In genomic region chr2:120630655-120631054, GRCm38 (mm10) we compare ENCODE assay signal across 14 mouse cellular contexts. TPM values are rescaled to one million over a fixed set of nuclear protein-coding genes. Genes with fewer than 3 reads are reported as not detected.
DNase-seq lines count a peak whose midpoint lies in the region; ATAC-seq and TF ChIP-seq lines count a peak whose summit lies in the region.
"Had no signal": no experiment of that assay in that cellular context is flagged by ENCODE, and none has a peak within 500 bp of the region (broad histone marks: within the 10 kb centered on the region; RNA-seq: fewer than 3 reads in every experiment).

No protein-coding gene starts in this region.

- TF ChIP-seq EP300 in heart, postnatal 0 days (IDR thresholded peaks at IDR 0.05; ENCODE audit: low read depth) = no peak

- H3K27me3 ChIP-seq in heart, postnatal 0 days (ENCODE audit: control insufficient read depth, insufficient read depth, low read length) = no peaks in the 10 kb centered on the region
- H3K27me3 ChIP-seq in heart, embryonic 10.5 days (ENCODE audit: insufficient read depth, poor library complexity, severe bottlenecking) = no peaks in the 10 kb centered on the region
- no peaks in the 10 kb centered on the region for H3K27me3 ChIP-seq in lung, embryonic 14.5 days (ENCODE audit: insufficient read depth, low read length)
- H3K27me3 ChIP-seq in stomach, embryonic 15.5 days (replicated peaks) = no peaks in the 10 kb centered on the region
- H3K27me3 ChIP-seq: CH12.LX, Patski had no signal

- H3K4me2 ChIP-seq in heart, postnatal 0 days (ENCODE audit: low read depth, low read length) = peak overlapping the region; percentile 74
- H3K4me2 ChIP-seq in lung, embryonic 14.5 days = peak overlapping the region; percentile 69
- peak overlapping the region; percentile 78; the same call in 1 of the 2 replicates for H3K4me2 ChIP-seq in stomach, embryonic 15.5 days

- H3K36me3 ChIP-seq in heart, postnatal 0 days (replicated peaks; ENCODE audit: control insufficient read depth, insufficient read depth, low read length) = peaks cover 22% of the 10 kb centered on the region; the same call in 1 of the 2 replicates
- H3K36me3 ChIP-seq in heart, embryonic 10.5 days = peaks cover 18% of the 10 kb centered on the region
- H3K36me3 ChIP-seq in lung, embryonic 14.5 days (ENCODE audit: insufficient read depth) = peaks cover 23% of the 10 kb centered on the region; the same call in 1 of the 2 replicates
- H3K36me3 ChIP-seq in stomach, embryonic 15.5 days = 0 out of 2 replicates have a peak, but pooled peaks cover 11% of the 10 kb centered on the region

- no peak for TF ChIP-seq CTCF in heart, postnatal 0 days (IDR thresholded peaks at IDR 0.05; ENCODE audit: low read depth)
- TF ChIP-seq CTCF in lung, embryonic 14.5 days (IDR thresholded peaks at IDR 0.05; ENCODE audit: low read depth) = no peak

- no peak for DNase-seq in heart, postnatal 0 days (ENCODE audit: low spot score)
- no peak for DNase-seq in heart, embryonic 10.5 days (ENCODE audit: low spot score)
- no peak for DNase-seq in lung, embryonic 14.5 days
- DNase-seq in lung, adult 18-20 months = no peak
- peak; percentile 51 for DNase-seq in brain, adult 2 months (ENCODE audit: low read depth, low spot score)
- no peak for DNase-seq in ovary, postnatal 10 days (ENCODE audit: low spot score)
- DNase-seq: adrenal gland, adult 8-10 months; kidney, adult 11 months; thymus, postnatal 14 days had no signal

- H3K9me3 ChIP-seq in heart, postnatal 0 days (replicated peaks; ENCODE audit: control insufficient read depth, low read length) = no peaks in the 10 kb centered on the region
- H3K9me3 ChIP-seq in heart, embryonic 10.5 days = no peaks in the 10 kb centered on the region
- no peaks in the 10 kb centered on the region for H3K9me3 ChIP-seq in lung, embryonic 14.5 days (ENCODE audit: low read depth, low read length)
- H3K9me3 ChIP-seq in stomach, embryonic 15.5 days = no peaks in the 10 kb centered on the region

- H3K9ac ChIP-seq in heart, postnatal 0 days (replicated peaks; ENCODE audit: low read depth, low read length) = no peak overlapping the region
- H3K9ac ChIP-seq in lung, embryonic 14.5 days = no peak overlapping the region
- no peak overlapping the region for H3K9ac ChIP-seq in stomach, embryonic 15.5 days

- H3K4me1 ChIP-seq in heart, postnatal 0 days (ENCODE audit: control insufficient read depth, insufficient read depth) = peaks cover 17% of the 10 kb centered on the region; the same call in 1 of the 2 replicates
- H3K4me1 ChIP-seq in heart, embryonic 10.5 days = peaks cover 15% of the 10 kb centered on the region; the same call in 1 of the 2 replicates
- 0 out of 2 replicates have a peak, but pooled peaks cover 7% of the 10 kb centered on the region for H3K4me1 ChIP-seq in lung, embryonic 14.5 days (ENCODE audit: insufficient read depth)
- peaks cover 11% of the 10 kb centered on the region; the same call in 1 of the 2 replicates for H3K4me1 ChIP-seq in stomach, embryonic 15.5 days

- no peak overlapping the region for H3K27ac ChIP-seq in heart, postnatal 0 days (ENCODE audit: low read depth)
- no peak overlapping the region for H3K27ac ChIP-seq in heart, embryonic 10.5 days
- no peak overlapping the region for H3K27ac ChIP-seq in lung, embryonic 14.5 days (ENCODE audit: low read depth)
- H3K27ac ChIP-seq in stomach, embryonic 15.5 days = no peak overlapping the region

- whole genome bisulfite sequencing in heart, postnatal 0 days = 38% methylated on average over 2 of the region's 2 CpGs
- WGBS in heart, embryonic 10.5 days = 56% methylated on average over 2 of the region's 2 CpGs
- WGBS in lung, embryonic 14.5 days = 47% methylated on average over 2 of the region's 2 CpGs
- 61% methylated on average over 2 of the region's 2 CpGs for WGBS in stomach, embryonic 15.5 days

- no peak for ATAC-seq in heart, postnatal 0 days (ENCODE audit: insufficient read depth, low read depth)
- ATAC-seq in lung, embryonic 14.5 days (ENCODE audit: insufficient read depth) = no peak
- ATAC-seq in stomach, embryonic 15.5 days (ENCODE audit: insufficient read depth, low FRiP score, low read depth) = no peak
- ATAC-seq: forebrain, embryonic 16.5 days; midbrain, embryonic 16.5 days; Patski had no signal

- H3K4me3 ChIP-seq in heart, postnatal 0 days (ENCODE audit: low read depth, low read length) = no peak overlapping the region
- H3K4me3 ChIP-seq in heart, embryonic 10.5 days = no peak overlapping the region
- no peak overlapping the region for H3K4me3 ChIP-seq in lung, embryonic 14.5 days (ENCODE audit: low read depth, low read length)
- H3K4me3 ChIP-seq in stomach, embryonic 15.5 days (replicated peaks) = no peak overlapping the region

RNA-seq across cellular contexts. Expression of gene Stard9, which starts 1.7 kb away (rescaled TPM):
- total RNA-seq in heart, postnatal 0 days (2014; rRNA removed; ENCODE audit: low replicate concordance) = 12.2 and 12.7 TPM in 2 replicates
- 2.4 and 2.6 TPM in 2 replicates for polyA plus RNA-seq in heart, postnatal 0 days (2015; fragmentation: Nextera tagmentation; extraction: Ambion mirVana)
- 1.7 and 2.3 TPM in 2 replicates for polyA plus RNA-seq in heart, embryonic 10.5 days (2016; fragmentation: Nextera tagmentation; extraction: Ambion mirVana)
- polyA plus RNA-seq in lung, embryonic 14.5 days (2014; fragmentation: Nextera tagmentation; extraction: Ambion mirVana) = 14.1 and 14.9 TPM in 2 replicates
- polyA plus RNA-seq in stomach, embryonic 15.5 days (2015; fragmentation: Nextera tagmentation; extraction: Ambion mirVana) = 4.3 and 4.4 TPM in 2 replicates

RNA-seq across cellular contexts. Expression of gene Lrrc57, which starts 21.3 kb away (rescaled TPM):
- 28.3 and 28.5 TPM in 2 replicates for total RNA-seq in heart, postnatal 0 days (2014; rRNA removed; ENCODE audit: low replicate concordance)
- 18.0 and 22.0 TPM in 2 replicates for polyA plus RNA-seq in heart, postnatal 0 days (2015; fragmentation: Nextera tagmentation; extraction: Ambion mirVana)
- polyA plus RNA-seq in heart, embryonic 10.5 days (2016; fragmentation: Nextera tagmentation; extraction: Ambion mirVana) = 21.0 and 21.3 TPM in 2 replicates
- polyA plus RNA-seq in lung, embryonic 14.5 days (2014; fragmentation: Nextera tagmentation; extraction: Ambion mirVana) = 22.6 and 23.5 TPM in 2 replicates
- 17.8 and 19.9 TPM in 2 replicates for polyA plus RNA-seq in stomach, embryonic 15.5 days (2015; fragmentation: Nextera tagmentation; extraction: Ambion mirVana)

RNA-seq across cellular contexts. Expression of gene Haus2, which starts 21.5 kb away (rescaled TPM):
- total RNA-seq in heart, postnatal 0 days (2014; rRNA removed; ENCODE audit: low replicate concordance) = 22.2 and 34.9 TPM in 2 replicates
- polyA plus RNA-seq in heart, postnatal 0 days (2015; fragmentation: Nextera tagmentation; extraction: Ambion mirVana) = 14.6 and 18.3 TPM in 2 replicates
- 27.4 and 28.5 TPM in 2 replicates for polyA plus RNA-seq in heart, embryonic 10.5 days (2016; fragmentation: Nextera tagmentation; extraction: Ambion mirVana)
- 25.7 and 26.0 TPM in 2 replicates for polyA plus RNA-seq in lung, embryonic 14.5 days (2014; fragmentation: Nextera tagmentation; extraction: Ambion mirVana)
- 21.7 and 23.0 TPM in 2 replicates for polyA plus RNA-seq in stomach, embryonic 15.5 days (2015; fragmentation: Nextera tagmentation; extraction: Ambion mirVana)
